Mouse (Mus musculus) forebrain, embryonic 14.5 days (tissue): ENCODE results near the gene Vps8. TPM values are rescaled to one million over a fixed set of nuclear protein-coding genes. Genes with fewer than 3 reads are reported as not detected.

Experiments used
- ATAC-seq: fragments of 200-750 bp; cut with Nextera tagmentation; 2 replicates; pipeline ENCODE4 v1.8.0; 2017; ENCODE audit warnings: mild to moderate bottlenecking, moderate library complexity
- DNase-seq: peaks from one replicate; pipeline ENCODE4 v3.0.0-alpha.2; 2015; ENCODE audit warnings: low spot score
- H3K27ac ChIP-seq: fragments of 300-500 bp; sonication (generic); 2 replicates; pipeline ENCODE4 v1.5.1; 2014; ENCODE audit warnings: low read depth, mild to moderate bottlenecking, control low read depth, low read length, moderate library complexity
- H3K27me3 ChIP-seq: fragments of 300-500 bp; sonication (generic); replicated peaks from 2 replicates; pipeline ENCODE4 v1.6.1; 2014; ENCODE audit warnings: low read length, control low read depth, mixed read lengths; ENCODE audit not compliant: control insufficient read depth, insufficient read depth
- H3K36me3 ChIP-seq: fragments of 300-500 bp; sonication (generic); 2 replicates; pipeline ENCODE4 v1.6.1; 2014; ENCODE audit warnings: low read length, control low read depth; ENCODE audit not compliant: control insufficient read depth, insufficient read depth
- H3K4me1 ChIP-seq: fragments of 300-500 bp; sonication (generic); 2 replicates; pipeline ENCODE4 v1.6.1; 2014; ENCODE audit warnings: antibody characterized with exemption, low read length, control low read depth; ENCODE audit not compliant: control insufficient read depth, insufficient read depth
- H3K4me2 ChIP-seq: fragments of 300-500 bp; sonication (generic); 2 replicates; pipeline ENCODE4 v1.6.1; 2014; ENCODE audit warnings: mild to moderate bottlenecking, control low read depth, low read length
- H3K4me3 ChIP-seq: fragments of 300-500 bp; sonication (generic); 2 replicates; pipeline ENCODE4 v1.5.1; 2014; ENCODE audit warnings: low read depth, low read length, control low read depth
- H3K9ac ChIP-seq: fragments of 300-500 bp; sonication (generic); 2 replicates; pipeline ENCODE4 v1.6.1; 2014; ENCODE audit warnings: mild to moderate bottlenecking, low read length, control low read depth, moderate library complexity
- H3K9me3 ChIP-seq: fragments of 300-500 bp; sonication (generic); replicated peaks from 2 replicates; pipeline ENCODE4 v1.6.1; 2016; ENCODE audit warnings: low read length, control low read depth, mixed read lengths; ENCODE audit not compliant: control insufficient read depth
- WGBS: fragments of 180-500 bp; shearing (Covaris S2); extraction: QIAGEN DNeasy Blood & Tissue Kit; methylation state at CpG from one replicate; pipeline ENCODE4 v1.1.7; 2014; 5-methylcytosine and 5-hydroxymethylcytosine counted together
- polyA plus RNA-seq: library from polyadenylated mRNA; unstranded; fragments of >200 nt; fragmentation: Nextera tagmentation; extraction: Ambion mirVana; gene quantifications from 2 replicates; pipeline ENCODE4 v1.2.1, GENCODE M21; 2014

The Vps8 gene
- polyA plus RNA-seq, 1 experiment from 2014 or later = 33.0 TPM

DNA sequence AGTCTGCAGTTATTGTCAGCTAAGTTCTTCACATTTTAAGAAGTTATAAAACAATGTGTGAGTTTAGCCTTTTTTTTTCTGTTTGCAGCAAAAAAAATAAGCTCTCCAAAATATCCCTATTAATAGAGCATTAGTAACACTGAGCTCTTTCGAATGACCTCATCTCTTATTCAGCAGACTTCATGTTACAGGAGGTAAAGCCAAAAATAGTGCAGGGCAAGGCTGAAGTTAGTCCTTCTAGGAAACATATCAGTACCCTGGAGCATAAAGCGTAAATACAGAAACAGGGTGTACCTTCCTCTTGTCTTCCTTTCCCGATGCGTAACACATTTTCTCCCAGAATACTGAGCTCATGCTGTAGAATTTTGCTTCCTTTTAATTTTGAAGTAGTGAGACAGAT lies 76.1 kb downstream of the Vps8 start:
- ATAC-seq (no peak), DNase-seq (no peak)
- H3K4me3 ChIP-seq = no peak overlapping the region
- H3K4me1 ChIP-seq = no peaks in the 10 kb centered on the region
- H3K9ac ChIP-seq = no peak overlapping the region
- H3K36me3 ChIP-seq = peaks cover 8% of the 10 kb centered on the region; the same call in 1 of the 2 replicates
- no peak overlapping the region for H3K27ac ChIP-seq
- H3K9me3 ChIP-seq = no peaks in the 10 kb centered on the region
- no peaks in the 10 kb centered on the region for H3K27me3 ChIP-seq
- no peak overlapping the region for H3K4me2 ChIP-seq
- whole genome bisulfite sequencing = 89% methylated on average over 4 of the region's 4 CpGs

DNA sequence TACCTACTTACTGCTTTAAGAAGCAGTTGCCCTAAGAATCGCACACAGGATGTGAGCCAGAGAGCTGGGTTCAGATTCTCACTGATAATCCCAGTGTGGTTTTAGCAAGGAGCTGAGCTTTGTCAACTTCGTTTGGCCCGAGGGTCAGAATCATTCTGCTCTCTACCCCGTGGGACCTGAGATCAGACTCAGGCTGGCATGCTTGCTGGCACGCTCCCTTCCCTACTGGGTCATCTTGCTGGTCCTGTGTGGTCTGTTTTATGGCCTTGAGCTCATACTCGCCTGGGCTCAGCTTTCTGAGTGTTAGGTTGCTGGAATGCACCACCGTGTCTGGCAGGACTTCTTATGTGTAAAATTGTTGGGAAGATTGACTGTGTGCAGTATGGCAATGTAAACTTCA lies 76.7 kb downstream of the Vps8 start:
- H3K4me3 ChIP-seq = no peak overlapping the region
- ATAC-seq = no peak
- 86% methylated on average over 7 of the region's 7 CpGs for WGBS

DNA sequence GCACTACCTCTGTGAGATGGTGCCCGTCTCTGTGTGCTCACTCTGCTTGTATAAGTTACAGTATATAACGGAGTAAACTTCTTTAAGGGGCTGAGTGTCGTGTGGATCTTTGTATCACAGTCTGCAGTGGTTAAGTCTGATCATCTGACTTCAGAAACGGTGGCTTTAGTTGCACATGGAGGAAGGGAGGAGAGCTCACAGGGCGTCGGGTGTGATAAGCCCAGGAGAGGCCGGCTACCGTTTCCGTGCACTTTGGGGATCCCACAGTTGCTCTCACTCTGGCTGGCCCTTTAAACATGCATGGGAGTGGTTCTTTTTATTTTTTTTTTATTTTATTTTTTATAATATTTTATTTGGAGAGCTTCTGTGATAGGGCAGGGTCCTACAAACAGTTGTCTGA lies 95.9 kb downstream of the Vps8 start:
- H3K4me2 ChIP-seq = no peak overlapping the region
- WGBS = 92% methylated on average over 9 of the region's 9 CpGs
- no peak overlapping the region for H3K27ac ChIP-seq
- no peak overlapping the region for H3K4me3 ChIP-seq
- no peak overlapping the region for H3K9ac ChIP-seq
- no peaks in the 10 kb centered on the region for H3K4me1 ChIP-seq
- no peaks in the 10 kb centered on the region for H3K9me3 ChIP-seq
- no peaks in the 10 kb centered on the region for H3K36me3 ChIP-seq
- no peak for DNase-seq
- H3K27me3 ChIP-seq = no peaks in the 10 kb centered on the region
- no peak for ATAC-seq

More for the DNA sequence above, 76.7 kb downstream of the Vps8 start:
- H3K36me3 ChIP-seq = peaks cover 8% of the 10 kb centered on the region; the same call in 1 of the 2 replicates
- H3K4me2 ChIP-seq = no peak overlapping the region
- H3K4me1 ChIP-seq = no peaks in the 10 kb centered on the region
- H3K9me3 ChIP-seq = no peaks in the 10 kb centered on the region
- H3K27me3 ChIP-seq = no peaks in the 10 kb centered on the region
- DNase-seq = no peak
- no peak overlapping the region for H3K9ac ChIP-seq
- H3K27ac ChIP-seq = no peak overlapping the region

DNA sequence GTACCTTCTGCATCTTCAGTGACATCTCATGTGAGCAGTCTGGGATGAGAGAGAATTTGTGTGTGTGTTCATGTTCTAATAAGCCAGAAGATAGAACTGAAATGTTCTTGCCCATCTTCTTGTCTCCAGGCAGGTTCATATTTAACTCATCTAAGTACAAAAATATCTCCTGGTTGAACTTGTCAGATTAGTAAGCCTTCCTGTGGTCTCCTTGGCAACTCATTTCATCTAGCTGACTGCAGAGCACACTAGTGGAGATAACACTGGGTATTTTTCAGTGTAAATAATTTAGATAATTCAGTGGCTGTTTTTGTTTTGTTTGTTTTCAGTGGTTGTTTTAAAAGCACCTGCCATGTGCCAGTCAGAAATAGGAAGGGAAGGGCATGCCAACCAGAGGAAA lies 96.9 kb downstream of the Vps8 start:
- no peak overlapping the region for H3K4me3 ChIP-seq
- ATAC-seq (no peak), DNase-seq (no peak)
- no peaks in the 10 kb centered on the region for H3K9me3 ChIP-seq
- no peak overlapping the region for H3K27ac ChIP-seq
- no peaks in the 10 kb centered on the region for H3K4me1 ChIP-seq
- H3K9ac ChIP-seq = no peak overlapping the region
- H3K27me3 ChIP-seq = no peaks in the 10 kb centered on the region
- H3K36me3 ChIP-seq = no peaks in the 10 kb centered on the region
- no peak overlapping the region for H3K4me2 ChIP-seq

DNA sequence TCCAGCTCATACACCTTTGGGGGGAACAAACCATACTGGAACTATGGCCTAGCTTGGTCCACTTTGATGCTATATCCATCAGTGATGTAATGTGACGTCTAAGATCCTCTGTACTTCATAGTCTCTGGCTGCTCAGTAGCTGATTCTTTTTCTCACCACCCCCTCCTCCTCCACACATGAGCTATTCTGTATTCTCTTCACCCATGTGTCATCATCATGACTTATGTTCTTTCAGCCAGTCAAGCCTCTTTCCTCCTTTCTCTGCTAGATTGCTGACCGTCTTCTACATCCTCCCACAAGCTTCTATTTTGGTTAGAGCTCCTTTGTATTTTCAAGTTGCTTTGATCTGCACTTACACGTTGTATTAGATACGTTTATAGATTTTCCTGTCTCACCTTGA lies 100.8 kb downstream of the Vps8 start:
- H3K27me3 ChIP-seq = no peaks in the 10 kb centered on the region
- ATAC-seq (no peak), DNase-seq (no peak)
- H3K4me1 ChIP-seq = no peaks in the 10 kb centered on the region
- H3K27ac ChIP-seq = no peak overlapping the region
- WGBS = 84% methylated on average over 4 of the region's 4 CpGs
- peaks cover 8% of the 10 kb centered on the region; the same call in 1 of the 2 replicates for H3K36me3 ChIP-seq
- no peak overlapping the region for H3K4me3 ChIP-seq
- no peak overlapping the region for H3K4me2 ChIP-seq
- H3K9ac ChIP-seq = no peak overlapping the region
- H3K9me3 ChIP-seq = no peaks in the 10 kb centered on the region

DNA sequence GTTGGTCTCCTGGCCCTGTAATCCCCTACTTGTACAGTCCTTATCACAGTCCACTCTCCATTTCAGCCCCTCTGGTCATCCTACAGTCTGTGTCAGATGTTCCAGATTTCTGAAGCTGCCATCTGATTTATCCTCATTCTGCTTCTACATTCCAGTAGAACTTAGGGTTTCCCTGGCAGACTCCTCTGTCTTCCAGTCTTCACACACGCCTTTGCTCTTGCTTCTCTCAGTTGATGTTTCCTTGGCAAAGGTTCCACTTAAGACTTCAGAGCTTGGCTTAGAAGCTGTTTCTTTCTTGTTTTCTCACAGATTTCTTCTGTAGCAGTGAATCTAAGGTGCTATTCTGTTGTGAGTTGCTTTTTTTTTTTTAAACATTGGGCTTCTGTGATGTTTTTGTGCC lies 102.5 kb downstream of the Vps8 start:
- H3K27ac ChIP-seq = no peak overlapping the region
- ATAC-seq (no peak), DNase-seq (no peak)
- H3K4me2 ChIP-seq = no peak overlapping the region
- H3K4me1 ChIP-seq = no peaks in the 10 kb centered on the region
- H3K36me3 ChIP-seq = peaks cover 8% of the 10 kb centered on the region; the same call in 1 of the 2 replicates
- WGBS = 96% methylated on average over 1 of the region's 1 CpGs
- H3K27me3 ChIP-seq = no peaks in the 10 kb centered on the region
- H3K4me3 ChIP-seq = no peak overlapping the region
- no peak overlapping the region for H3K9ac ChIP-seq
- no peaks in the 10 kb centered on the region for H3K9me3 ChIP-seq

DNA sequence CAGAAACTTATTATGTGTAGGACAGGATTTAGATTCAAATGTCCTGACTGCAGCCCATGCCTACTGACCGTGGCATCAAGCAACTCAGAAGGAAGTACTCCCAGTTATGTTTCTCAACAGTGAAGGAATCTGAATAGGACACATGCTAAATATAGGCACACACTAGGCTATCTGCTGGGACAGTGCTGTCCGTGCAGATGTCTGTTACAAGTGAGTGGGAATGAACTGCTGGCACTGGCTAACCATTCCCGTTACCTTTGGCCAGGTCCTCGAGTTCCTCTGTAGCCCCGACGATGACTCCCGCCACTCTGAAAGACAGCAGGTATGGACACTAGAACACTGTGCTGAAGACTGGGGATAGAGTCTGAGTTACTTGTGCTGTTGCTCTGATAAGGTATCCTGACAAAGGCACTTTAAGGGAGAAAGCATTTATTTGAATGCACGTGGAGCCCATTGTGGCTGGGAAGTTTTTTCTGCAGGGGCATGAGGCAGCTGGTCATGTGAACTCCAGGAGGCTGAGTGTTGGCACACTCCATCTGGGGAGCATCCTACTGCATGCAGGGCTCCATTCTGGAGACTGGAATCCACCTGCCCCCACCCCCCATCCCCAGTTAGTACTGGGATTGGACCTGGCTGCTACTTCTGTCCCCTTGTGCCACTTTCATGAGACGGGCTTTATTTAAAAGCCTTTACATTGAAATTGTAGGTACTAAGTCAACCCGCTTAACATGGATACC lies 104.5 kb downstream of the Vps8 start:
- no peak for ATAC-seq
- no peak overlapping the region for H3K4me2 ChIP-seq
- H3K27me3 ChIP-seq = no peaks in the 10 kb centered on the region
- H3K4me1 ChIP-seq = no peaks in the 10 kb centered on the region
- no peak overlapping the region for H3K27ac ChIP-seq
- H3K4me3 ChIP-seq = no peak overlapping the region
- no peak for DNase-seq
- 89% methylated on average over 10 of the region's 10 CpGs for WGBS
- no peaks in the 10 kb centered on the region for H3K9me3 ChIP-seq
- peaks cover 8% of the 10 kb centered on the region; the same call in 1 of the 2 replicates for H3K36me3 ChIP-seq
- no peak overlapping the region for H3K9ac ChIP-seq

DNA sequence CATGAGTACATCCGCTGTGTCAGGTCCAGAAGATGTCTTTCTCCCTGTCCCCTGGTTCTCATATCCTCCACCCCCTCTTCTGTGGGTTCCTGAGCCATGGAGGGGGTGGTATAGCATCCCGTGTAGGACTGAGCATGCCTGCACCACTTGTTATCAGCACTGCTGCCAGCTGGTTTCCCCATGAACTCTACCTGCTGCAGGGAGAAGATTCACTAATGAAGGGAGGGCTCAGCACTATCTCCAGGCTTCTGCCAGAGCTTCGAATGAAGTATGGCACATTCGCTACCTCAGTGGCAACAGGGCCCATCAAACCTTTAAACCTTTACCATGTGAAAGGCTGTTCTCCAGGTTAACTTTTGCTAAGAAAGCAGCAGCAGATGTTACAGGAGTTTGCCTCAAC lies 110.6 kb downstream of the Vps8 start:
- DNase-seq (no peak), ATAC-seq (no peak)
- H3K4me1 ChIP-seq = no peaks in the 10 kb centered on the region
- no peaks in the 10 kb centered on the region for H3K27me3 ChIP-seq
- H3K4me2 ChIP-seq = no peak overlapping the region
- 0 out of 2 replicates have a peak, but pooled peaks cover 4% of the 10 kb centered on the region for H3K36me3 ChIP-seq
- H3K9ac ChIP-seq = no peak overlapping the region
- H3K9me3 ChIP-seq = no peaks in the 10 kb centered on the region
- no peak overlapping the region for H3K4me3 ChIP-seq
- WGBS = 86% methylated on average over 4 of the region's 4 CpGs
- H3K27ac ChIP-seq = no peak overlapping the region

DNA sequence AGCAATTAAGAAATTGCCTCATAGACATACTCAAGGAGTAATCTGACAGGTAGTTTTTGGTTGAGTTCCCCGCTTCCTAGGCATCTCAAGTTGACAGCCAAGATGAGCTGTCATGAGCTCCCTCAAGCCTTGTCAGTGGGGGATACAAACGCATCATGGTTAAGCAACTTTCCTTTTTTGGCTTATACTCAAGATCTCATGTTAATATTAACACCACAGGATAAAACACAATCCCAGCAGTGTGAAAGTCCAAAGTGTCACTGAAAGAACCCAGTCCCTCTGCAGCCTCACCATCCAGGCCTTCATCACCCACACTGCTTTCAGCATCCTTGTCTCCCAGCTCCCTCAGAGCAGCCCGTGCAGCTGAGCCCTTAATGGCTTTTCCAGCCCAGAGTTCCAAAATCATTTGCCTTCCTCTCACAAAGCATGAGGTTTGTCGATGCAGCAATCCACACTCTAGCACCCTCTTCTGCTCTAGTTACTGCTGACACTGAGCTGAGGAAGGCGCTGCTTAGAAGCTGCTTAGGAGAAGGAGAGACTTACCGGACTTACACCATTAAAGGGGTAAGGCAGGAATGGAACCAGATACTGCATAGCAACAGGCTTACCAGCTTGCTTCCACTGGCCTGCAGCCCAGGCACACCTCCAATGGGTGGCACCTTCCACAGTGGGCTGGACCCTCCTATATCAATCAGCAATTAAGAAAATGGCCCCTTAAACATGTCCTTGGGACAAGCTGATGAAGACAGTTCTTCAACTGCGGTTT lies 113.5 kb downstream of the Vps8 start:
- Histone ChIP-seq H3K4me1 (no peaks in the 10 kb centered on the region), H3K9me3 (no peaks in the 10 kb centered on the region), H3K36me3 (0 out of 2 replicates have a peak, but pooled peaks cover 4% of the 10 kb centered on the region), H3K27ac (no peak overlapping the region), H3K27me3 (no peaks in the 10 kb centered on the region), H3K4me3 (no peak overlapping the region), H3K4me2 (no peak overlapping the region), H3K9ac (no peak overlapping the region)
- ATAC-seq (no peak), DNase-seq (no peak)
- 89% methylated on average over 7 of the region's 7 CpGs for WGBS
